Mouse (Mus musculus) embryonic facial prominence, embryonic 14.5 days (tissue): ENCODE data around the gene Nav2. TPM values are rescaled to one million over a fixed set of nuclear protein-coding genes. Genes with fewer than 3 reads are reported as not detected.
A peak's percentile ranks its signal among the peaks of the same experiment; 100 is the strongest.

Source experiments
- ATAC-seq: fragments of 200-750 bp; cut with Nextera tagmentation; 2 replicates; pipeline ENCODE4 v1.8.0; 2017; ENCODE audit warnings: low read depth, moderate number of reproducible peaks, moderate TSS enrichment
- DNase-seq: peaks from one replicate; pipeline ENCODE4 v3.0.0-alpha.2; 2015; ENCODE audit warnings: low spot score
- H3K27ac ChIP-seq: fragments of 300-500 bp; sonication (generic); replicated peaks from 2 replicates; pipeline ENCODE4 v1.5.1; 2014; ENCODE audit warnings: low read depth, mild to moderate bottlenecking, low read length, moderate library complexity
- H3K27me3 ChIP-seq: fragments of 300-500 bp; sonication (generic); replicated peaks from 2 replicates; pipeline ENCODE4 v1.6.1; 2014; ENCODE audit warnings: low read length; ENCODE audit not compliant: control insufficient read depth, insufficient read depth
- H3K36me3 ChIP-seq: fragments of 300-500 bp; sonication (generic); 2 replicates; pipeline ENCODE4 v1.6.1; 2014; ENCODE audit warnings: low read length, mixed read lengths; ENCODE audit not compliant: control insufficient read depth, insufficient read depth
- H3K4me1 ChIP-seq: fragments of 300-500 bp; sonication (generic); 2 replicates; pipeline ENCODE4 v1.6.1; 2014; ENCODE audit warnings: antibody characterized with exemption, low read length; ENCODE audit not compliant: control insufficient read depth, insufficient read depth
- H3K4me2 ChIP-seq: fragments of 300-500 bp; sonication (generic); 2 replicates; pipeline ENCODE4 v1.6.1; 2014; ENCODE audit warnings: low read depth, mild to moderate bottlenecking, low read length, moderate library complexity, mixed read lengths
- H3K4me3 ChIP-seq: fragments of 300-500 bp; sonication (generic); 2 replicates; pipeline ENCODE4 v1.5.1; 2014; ENCODE audit warnings: low read depth, mild to moderate bottlenecking, low read length
- H3K9ac ChIP-seq: fragments of 300-500 bp; sonication (generic); 2 replicates; pipeline ENCODE4 v1.6.1; 2014; ENCODE audit warnings: low read depth, mild to moderate bottlenecking, low read length, moderate library complexity, mixed read lengths
- H3K9me3 ChIP-seq: fragments of 300-500 bp; sonication (generic); 2 replicates; pipeline ENCODE4 v1.6.1; 2016; ENCODE audit warnings: low read length; ENCODE audit not compliant: control insufficient read depth
- WGBS: fragments of 180-500 bp; shearing (Covaris S2); extraction: QIAGEN DNeasy Blood & Tissue Kit; methylation state at CpG from one replicate; pipeline ENCODE4 v1.1.7; 2014; 5-methylcytosine and 5-hydroxymethylcytosine counted together
- polyA plus RNA-seq: library from polyadenylated mRNA; unstranded; fragments of >200 nt; fragmentation: Nextera tagmentation; extraction: Ambion mirVana; gene quantifications from 2 replicates; pipeline ENCODE4 v1.2.1, GENCODE M21; 2014

The Nav2 gene
- polyA plus RNA-seq, 1 experiment from 2014 or later, result 13.5 TPM

- Histone ChIP-seq H3K4me1 (peaks cover 12% of the 10 kb centered on the region), H3K4me2 (peak overlapping the region; percentile 99), H3K9ac (peak overlapping the region; percentile 68), H3K27ac (no peak overlapping the region), H3K27me3 (peaks cover 36% of the 10 kb centered on the region), H3K4me3 (peak overlapping the region; percentile 49), H3K9me3 (no peaks in the 10 kb centered on the region), H3K36me3 (no peaks in the 10 kb centered on the region)
- ATAC-seq, result no peak
- whole genome bisulfite sequencing, result 2% methylated on average over 50 of the region's 50 CpGs
- no peak for DNase-seq
These were observed 338.3 kb downstream of the Nav2 start for GRCm38 (mm10) chr7:49246584-49247481.

- Histone ChIP-seq H3K4me3 (peak overlapping the region; percentile 49), H3K9ac (no peak overlapping the region), H3K4me2 (peak overlapping the region; percentile 99), H3K27me3 (peaks cover 36% of the 10 kb centered on the region), H3K4me1 (peaks cover 12% of the 10 kb centered on the region), H3K36me3 (no peaks in the 10 kb centered on the region), H3K9me3 (no peaks in the 10 kb centered on the region), H3K27ac (no peak overlapping the region)
- WGBS, result 31% methylated on average over 8 of the region's 8 CpGs
- ATAC-seq (no peak), DNase-seq (no peak)
These were observed 339.3 kb downstream of the Nav2 start for GRCm38 (mm10) chr7:49247744-49248331.

- H3K27me3 ChIP-seq, result peaks cover 36% of the 10 kb centered on the region
- no peak overlapping the region for H3K27ac ChIP-seq
- H3K4me2 ChIP-seq, result peak overlapping the region; percentile 99
- H3K9ac ChIP-seq, result no peak overlapping the region
- ATAC-seq, result no peak
- H3K4me3 ChIP-seq, result peak overlapping the region; percentile 49
- no peaks in the 10 kb centered on the region for H3K9me3 ChIP-seq
- no peak for DNase-seq
- H3K36me3 ChIP-seq, result no peaks in the 10 kb centered on the region
- peaks cover 12% of the 10 kb centered on the region for H3K4me1 ChIP-seq
- whole genome bisulfite sequencing, result 38% methylated on average over 14 of the region's 14 CpGs
These were observed 340.0 kb downstream of the Nav2 start for GRCm38 (mm10) chr7:49248333-49249086.

GRCm38 (mm10) chr7:49249462-49249861, 340.9 kb downstream of the Nav2 start:
- Histone ChIP-seq H3K4me2 (no peak overlapping the region), H3K4me3 (no peak overlapping the region), H3K36me3 (no peaks in the 10 kb centered on the region), H3K9me3 (no peaks in the 10 kb centered on the region), H3K4me1 (peaks cover 12% of the 10 kb centered on the region), H3K9ac (no peak overlapping the region), H3K27me3 (peaks cover 36% of the 10 kb centered on the region), H3K27ac (no peak overlapping the region)
- WGBS, result 73% methylated on average over 2 of the region's 2 CpGs
- ATAC-seq (no peak), DNase-seq (no peak)

- ATAC-seq (no peak), DNase-seq (peak; percentile 89)
- no peaks in the 10 kb centered on the region for H3K9me3 ChIP-seq
- peaks cover 36% of the 10 kb centered on the region for H3K27me3 ChIP-seq
- 10% methylated on average over 9 of the region's 9 CpGs for WGBS
- no peak overlapping the region for H3K27ac ChIP-seq
- peaks cover 12% of the 10 kb centered on the region for H3K4me1 ChIP-seq
- H3K4me3 ChIP-seq, result no peak overlapping the region
- no peak overlapping the region for H3K4me2 ChIP-seq
- H3K36me3 ChIP-seq, result no peaks in the 10 kb centered on the region
- no peak overlapping the region for H3K9ac ChIP-seq
These were observed 341.5 kb downstream of the Nav2 start for GRCm38 (mm10) chr7:49249996-49250395.

GRCm38 (mm10) chr7:49250581-49251307, 342.2 kb downstream of the Nav2 start:
- WGBS, result 83% methylated on average over 13 of the region's 13 CpGs
- Histone ChIP-seq H3K4me2 (no peak overlapping the region), H3K27me3 (peaks cover 36% of the 10 kb centered on the region), H3K9me3 (no peaks in the 10 kb centered on the region), H3K9ac (no peak overlapping the region), H3K4me1 (peaks cover 9% of the 10 kb centered on the region; the same call in 1 of the 2 replicates), H3K36me3 (no peaks in the 10 kb centered on the region), H3K27ac (no peak overlapping the region), H3K4me3 (no peak overlapping the region)
- ATAC-seq (no peak), DNase-seq (no peak)

- no peaks in the 10 kb centered on the region for H3K36me3 ChIP-seq
- H3K4me2 ChIP-seq, result no peak overlapping the region
- no peak overlapping the region for H3K9ac ChIP-seq
- no peak overlapping the region for H3K27ac ChIP-seq
- DNase-seq (peak; percentile 51), ATAC-seq (no peak)
- no peaks in the 10 kb centered on the region for H3K9me3 ChIP-seq
- H3K27me3 ChIP-seq, result peaks cover 34% of the 10 kb centered on the region
- H3K4me1 ChIP-seq, result peaks cover 13% of the 10 kb centered on the region
- no peak overlapping the region for H3K4me3 ChIP-seq
- 39% methylated on average over 10 of the region's 10 CpGs for WGBS
These were observed 342.8 kb downstream of the Nav2 start for GRCm38 (mm10) chr7:49251308-49251638.

- no peak overlapping the region for H3K4me2 ChIP-seq
- H3K27ac ChIP-seq, result no peak overlapping the region
- H3K4me1 ChIP-seq, result peaks cover 17% of the 10 kb centered on the region
- H3K9ac ChIP-seq, result no peak overlapping the region
- ATAC-seq (no peak), DNase-seq (no peak)
- no peaks in the 10 kb centered on the region for H3K9me3 ChIP-seq
- no peak overlapping the region for H3K4me3 ChIP-seq
- WGBS, result 94% methylated on average over 7 of the region's 7 CpGs
- peaks cover 22% of the 10 kb centered on the region for H3K27me3 ChIP-seq
- H3K36me3 ChIP-seq, result no peaks in the 10 kb centered on the region
These were observed 343.9 kb downstream of the Nav2 start for GRCm38 (mm10) chr7:49252444-49252843.
